Comparison of ENCODE assay signal across 15 mouse cellular contexts in genomic region chr10:84858806-84859496, GRCm38 (mm10). TPM values are rescaled to one million over a fixed set of nuclear protein-coding genes. Genes with fewer than 3 reads are reported as not detected.
A peak's percentile ranks its signal among the peaks of the same experiment; 100 is the strongest.
DNase-seq lines count a peak whose midpoint lies in the region; ATAC-seq and TF ChIP-seq lines count a peak whose summit lies in the region.
"Had no signal": no experiment of that assay in that cellular context is flagged by ENCODE, and none has a peak within 500 bp of the region (broad histone marks: within the 10 kb centered on the region; RNA-seq: fewer than 3 reads in every experiment).

No protein-coding gene starts in this region.

- TF ChIP-seq EP300 in heart, adult 2 months (IDR thresholded peaks at IDR 0.05; ENCODE audit: insufficient read depth, low read depth, low read length), result no peak

- H3K27me3 ChIP-seq in heart, embryonic 11.5 days (ENCODE audit: control insufficient read depth, insufficient read depth, low read length), result peaks cover 44% of the 10 kb centered on the region
- H3K27me3 ChIP-seq in heart, adult 2 months (ENCODE audit: control insufficient read depth, insufficient read depth, low read length), result no peaks in the 10 kb centered on the region
- H3K27me3 ChIP-seq in embryonic facial prominence, embryonic 10.5 days (replicated peaks; ENCODE audit: low read depth, poor library complexity, severe bottlenecking), result peaks cover 38% of the 10 kb centered on the region
- no peaks in the 10 kb centered on the region for H3K27me3 ChIP-seq in hindbrain, embryonic 14.5 days (ENCODE audit: control insufficient read depth, insufficient read depth, low read length)
- H3K27me3 ChIP-seq in neural tube, embryonic 13.5 days, result no peaks in the 10 kb centered on the region
- no peaks in the 10 kb centered on the region for H3K27me3 ChIP-seq in kidney, adult 2 months (replicated peaks; ENCODE audit: control insufficient read depth, insufficient read depth, low read length)
- H3K27me3 ChIP-seq: Patski had no signal

- no peak overlapping the region for H3K4me3 ChIP-seq in heart, embryonic 11.5 days (ENCODE audit: low read depth, low read length)
- H3K4me3 ChIP-seq in heart, adult 2 months, result no peak overlapping the region
- H3K4me3 ChIP-seq in embryonic facial prominence, embryonic 10.5 days, result peak overlapping the region; percentile 23; the same call in 1 of the 2 replicates
- H3K4me3 ChIP-seq in hindbrain, embryonic 14.5 days (replicated peaks; ENCODE audit: low read length), result no peak overlapping the region
- no peak overlapping the region for H3K4me3 ChIP-seq in neural tube, embryonic 13.5 days
- H3K4me3 ChIP-seq in kidney, adult 2 months (ENCODE audit: insufficient read depth, low read depth, low read length), result no peak overlapping the region
- H3K4me3 ChIP-seq: gastrocnemius, adult 2 months had no signal

- no peaks in the 10 kb centered on the region for H3K4me1 ChIP-seq in heart, embryonic 11.5 days (ENCODE audit: control insufficient read depth, insufficient read depth, low read length)
- H3K4me1 ChIP-seq in heart, adult 2 months (ENCODE audit: control insufficient read depth, insufficient read depth, low read length), result no peaks in the 10 kb centered on the region
- peaks cover 54% of the 10 kb centered on the region for H3K4me1 ChIP-seq in embryonic facial prominence, embryonic 10.5 days
- peaks cover 17% of the 10 kb centered on the region for H3K4me1 ChIP-seq in hindbrain, embryonic 14.5 days (replicated peaks; ENCODE audit: control insufficient read depth, insufficient read depth, low read length)
- peaks cover 25% of the 10 kb centered on the region for H3K4me1 ChIP-seq in neural tube, embryonic 13.5 days (replicated peaks)
- H3K4me1 ChIP-seq in kidney, adult 2 months (ENCODE audit: control insufficient read depth, insufficient read depth, low read length), result no peaks in the 10 kb centered on the region

- no peak for DNase-seq in heart, adult 2 months
- DNase-seq in embryonic facial prominence, embryonic 10.5 days (ENCODE audit: low spot score), result peak; percentile 58
- peak; percentile 38 for DNase-seq in hindbrain, embryonic 14.5 days (ENCODE audit: low spot score)
- DNase-seq in kidney, adult 2 months, result no peak
- DNase-seq in layer of hippocampus, adult 11-12 months (ENCODE audit: low spot score), result no peak
- DNase-seq in lung, postnatal 25 days (ENCODE audit: low spot score), result no peak
- DNase-seq: gastrocnemius, adult 2 months; heart, postnatal 14 days; left cerebral cortex, postnatal 4 days; thymus, postnatal 36 days had no signal

- H3K36me3 ChIP-seq in heart, embryonic 11.5 days (ENCODE audit: control insufficient read depth, insufficient read depth, low read length), result no peaks in the 10 kb centered on the region
- no peaks in the 10 kb centered on the region for H3K36me3 ChIP-seq in heart, adult 2 months (ENCODE audit: control insufficient read depth, insufficient read depth, low read length)
- H3K36me3 ChIP-seq in embryonic facial prominence, embryonic 10.5 days (replicated peaks), result peaks cover 12% of the 10 kb centered on the region; the same call in 1 of the 2 replicates
- H3K36me3 ChIP-seq in hindbrain, embryonic 14.5 days (replicated peaks; ENCODE audit: control insufficient read depth, insufficient read depth), result no peaks in the 10 kb centered on the region
- H3K36me3 ChIP-seq in neural tube, embryonic 13.5 days, result no peaks in the 10 kb centered on the region
- no peaks in the 10 kb centered on the region for H3K36me3 ChIP-seq in kidney, adult 2 months (ENCODE audit: control insufficient read depth, insufficient read depth, low read length)

- WGBS in heart, embryonic 11.5 days (ENCODE audit: insufficient replicate concordance), result 20% methylated on average over 14 of the region's 14 CpGs
- WGBS in heart, adult 2 months, result 55% methylated on average over 14 of the region's 14 CpGs
- WGBS in embryonic facial prominence, embryonic 10.5 days, result 10% methylated on average over 14 of the region's 14 CpGs
- 5% methylated on average over 14 of the region's 14 CpGs for WGBS in hindbrain, embryonic 14.5 days
- 4% methylated on average over 14 of the region's 14 CpGs for WGBS in neural tube, embryonic 13.5 days
- 67% methylated on average over 14 of the region's 14 CpGs for WGBS in kidney, adult 2 months

- no peak for TF ChIP-seq POLR2A in heart, adult 2 months (IDR thresholded peaks at IDR 0.05; ENCODE audit: insufficient read depth, low read depth, low read length)
- no peak for TF ChIP-seq POLR2A in kidney, adult 2 months (IDR thresholded peaks at IDR 0.05; ENCODE audit: low read depth, low read length)

- H3K9ac ChIP-seq in heart, embryonic 11.5 days (ENCODE audit: low read depth, low read length), result no peak overlapping the region
- no peak overlapping the region for H3K9ac ChIP-seq in heart, adult 2 months (ENCODE audit: low read depth, low read length)
- H3K9ac ChIP-seq in hindbrain, embryonic 14.5 days, result peak overlapping the region; percentile 16; the same call in 1 of the 2 replicates
- H3K9ac ChIP-seq in neural tube, embryonic 13.5 days, result no peak overlapping the region

- no peaks in the 10 kb centered on the region for H3K79me2 ChIP-seq in heart, adult 2 months (replicated peaks; ENCODE audit: control insufficient read depth, insufficient read depth, low read length)

- no peaks in the 10 kb centered on the region for H3K9me3 ChIP-seq in heart, embryonic 11.5 days (replicated peaks; ENCODE audit: control insufficient read depth, low read length)
- no peaks in the 10 kb centered on the region for H3K9me3 ChIP-seq in embryonic facial prominence, embryonic 10.5 days
- H3K9me3 ChIP-seq in hindbrain, embryonic 14.5 days (ENCODE audit: control insufficient read depth, low read length), result no peaks in the 10 kb centered on the region
- no peaks in the 10 kb centered on the region for H3K9me3 ChIP-seq in neural tube, embryonic 13.5 days

- TF ChIP-seq CTCF in heart, adult 2 months (IDR thresholded peaks at IDR 0.05), result no peak
- no peak for TF ChIP-seq CTCF in kidney, adult 2 months (conservative IDR thresholded peaks at IDR 0.05; ENCODE audit: insufficient read depth, insufficient read length, low read depth, low read length)

- ATAC-seq in heart, embryonic 11.5 days (replicated peaks; ENCODE audit: insufficient number of reproducible peaks, low FRiP score, low TSS enrichment), result no peak
- no peak for ATAC-seq in hindbrain, embryonic 14.5 days (ENCODE audit: low FRiP score)
- ATAC-seq in neural tube, embryonic 13.5 days (ENCODE audit: low read depth), result no peak
- ATAC-seq: Patski had no signal

- H3K27ac ChIP-seq in heart, embryonic 11.5 days (ENCODE audit: low read depth, low read length), result no peak overlapping the region
- H3K27ac ChIP-seq in heart, adult 2 months, result no peak overlapping the region
- H3K27ac ChIP-seq in embryonic facial prominence, embryonic 10.5 days (replicated peaks), result peak overlapping the region; percentile 63; the same call in 1 of the 2 replicates
- no peak overlapping the region for H3K27ac ChIP-seq in hindbrain, embryonic 14.5 days
- no peak overlapping the region for H3K27ac ChIP-seq in neural tube, embryonic 13.5 days (replicated peaks)
- no peak overlapping the region for H3K27ac ChIP-seq in kidney, adult 2 months (ENCODE audit: insufficient read depth, low read depth, low read length)
- H3K27ac ChIP-seq: gastrocnemius, adult 2 months; kidney, postnatal 0 days; macrophage had no signal

- intact Hi-C loops in heart, adult 2 months (cut with DNase I), result no loop called here

- H3K4me2 ChIP-seq in heart, embryonic 11.5 days, result peak overlapping the region; percentile 11
- no peak overlapping the region for H3K4me2 ChIP-seq in hindbrain, embryonic 14.5 days (replicated peaks)
- H3K4me2 ChIP-seq in neural tube, embryonic 13.5 days, result 0 out of 2 replicates have a peak overlapping the region, but pooled peaks have one; percentile 13

RNA-seq across cellular contexts. Expression of gene Ric8b, which starts 58.5 kb away (rescaled TPM):
- polyA plus RNA-seq in heart, embryonic 11.5 days (2014; fragmentation: Nextera tagmentation; extraction: Ambion mirVana), result 17.1 and 18.9 TPM in 2 replicates
- total RNA-seq in heart, adult 2 months (2021), result 10 to 100 TPM; 36.5 to 42.1 TPM
- 20.5 and 34.6 TPM in 2 replicates for polyA plus RNA-seq in heart, adult 2 months (2012; rRNA removed)
- polyA plus RNA-seq in embryonic facial prominence, embryonic 10.5 days (2016; fragmentation: Nextera tagmentation; extraction: Ambion mirVana), result 26.5 and 27.7 TPM in 2 replicates
- polyA plus RNA-seq in hindbrain, embryonic 14.5 days (2014; fragmentation: Nextera tagmentation; extraction: Ambion mirVana), result 45.6 and 49.4 TPM in 2 replicates
- 48.7 and 54.7 TPM in 2 replicates for polyA plus RNA-seq in neural tube, embryonic 13.5 days (2015; fragmentation: Nextera tagmentation; extraction: Ambion mirVana)
- 12.2 and 13.6 TPM in 2 replicates for polyA plus RNA-seq in kidney, adult 2 months (2012; rRNA removed)

Comparison
In these comparisons a context has a peak if more than half of its experiments do, and no peak if none do; other contexts are left out.
1. DNase-seq: peak in embryonic facial prominence, embryonic 10.5 days (single experiment) and hindbrain, embryonic 14.5 days (single experiment); none in heart, adult 2 months (0 of 2), kidney, adult 2 months (single experiment), layer of hippocampus, adult 11-12 months (single experiment) and lung, postnatal 25 days (single experiment).